Mouse (Mus musculus) cerebellum, postnatal 25 days (tissue): ENCODE data around the gene Pkd1l1.

Experiments
- DNase-seq, 2 experiments: peaks; one replicate each; pipeline ENCODE4 v3.0.0; 2021; ENCODE audit warnings: mixed read lengths in 2 of 2

Pkd1l1 gene

DNA sequence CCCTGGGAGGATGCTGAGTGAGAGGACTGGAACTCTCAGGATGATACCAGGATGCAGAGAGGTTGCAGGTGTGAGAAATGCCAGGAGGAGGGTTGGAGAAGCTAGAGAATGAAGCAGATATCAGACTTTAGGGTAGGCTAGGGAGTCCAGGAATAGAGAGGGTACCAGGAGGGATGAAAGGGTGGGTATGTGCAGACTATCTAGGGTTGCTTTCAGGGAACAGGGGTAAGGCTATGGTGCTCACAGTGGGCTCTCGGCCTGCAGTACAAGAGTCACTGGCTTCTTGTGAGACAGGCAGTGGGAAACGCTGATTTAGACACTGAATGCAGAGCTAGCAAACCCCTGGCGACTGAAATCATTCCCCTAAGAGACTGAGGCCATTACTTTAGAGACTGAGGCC, at the start of gene Pkd1l1:
Pkd1l1 (minus strand) TSS at position 101 of the 400 bp plus-strand sequence.
- DNase-seq: no peak

DNA sequence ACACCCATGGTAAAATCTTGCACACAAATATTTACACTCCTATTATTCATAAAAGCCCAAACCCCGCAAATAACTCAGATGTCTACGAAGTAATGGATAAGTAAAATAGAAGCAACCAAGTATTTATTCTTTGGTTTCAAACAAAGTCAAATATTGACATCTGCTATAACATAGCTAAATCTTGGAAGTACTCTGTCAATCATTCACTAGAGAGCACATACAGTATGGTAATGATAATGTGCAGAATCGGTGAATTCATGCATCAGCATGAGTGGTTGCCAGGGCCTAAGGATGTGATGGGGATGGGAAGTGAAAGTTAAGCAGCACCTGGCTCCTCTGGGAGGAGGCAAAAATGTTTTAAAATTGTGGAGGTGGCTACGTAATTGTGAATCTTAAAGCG, 47.1 kb upstream of the Pkd1l1 start:
- DNase-seq: no peak

DNA sequence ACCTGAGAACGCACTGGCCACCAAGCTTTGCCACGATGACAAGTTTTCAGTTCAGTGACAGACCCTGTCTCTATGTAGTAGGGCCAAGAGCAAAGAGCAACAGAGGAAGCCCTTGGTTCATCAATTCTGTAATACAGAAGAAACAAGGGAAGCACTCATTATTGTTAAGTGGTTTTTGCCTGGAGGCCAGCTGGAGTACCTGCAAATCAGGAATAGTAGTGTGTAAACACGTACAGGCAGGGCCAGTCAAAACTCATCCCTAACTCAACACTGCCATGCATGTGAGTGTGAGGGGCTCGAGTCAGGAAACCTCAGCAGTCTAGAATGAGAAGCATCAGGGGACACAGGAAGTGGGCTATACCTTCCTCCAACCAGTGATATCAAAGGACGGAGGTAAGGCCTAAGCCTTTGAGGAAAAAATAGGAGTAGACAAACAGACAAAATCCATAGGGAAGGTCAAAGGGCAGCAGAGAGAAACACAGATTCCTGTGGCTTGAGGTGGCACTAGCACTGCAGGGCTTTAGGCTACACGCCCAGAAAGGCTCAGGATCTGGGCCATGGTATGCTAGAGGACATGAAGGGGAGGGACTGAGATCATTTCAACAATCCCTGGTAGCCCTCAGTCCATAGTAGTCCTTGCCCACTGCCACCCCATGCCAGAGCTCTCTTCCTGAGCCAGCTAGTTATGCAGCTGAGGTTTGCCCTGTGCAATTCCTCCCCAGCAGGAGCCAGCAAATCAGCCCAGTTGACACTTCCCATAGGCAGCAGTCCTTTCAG, 45.6 kb upstream of the Pkd1l1 start:
- no peak for DNase-seq

GRCm38 (mm10) chr11:9014740-9015139, 41.7 kb upstream of the Pkd1l1 start:
- DNase-seq: no peak

DNA sequence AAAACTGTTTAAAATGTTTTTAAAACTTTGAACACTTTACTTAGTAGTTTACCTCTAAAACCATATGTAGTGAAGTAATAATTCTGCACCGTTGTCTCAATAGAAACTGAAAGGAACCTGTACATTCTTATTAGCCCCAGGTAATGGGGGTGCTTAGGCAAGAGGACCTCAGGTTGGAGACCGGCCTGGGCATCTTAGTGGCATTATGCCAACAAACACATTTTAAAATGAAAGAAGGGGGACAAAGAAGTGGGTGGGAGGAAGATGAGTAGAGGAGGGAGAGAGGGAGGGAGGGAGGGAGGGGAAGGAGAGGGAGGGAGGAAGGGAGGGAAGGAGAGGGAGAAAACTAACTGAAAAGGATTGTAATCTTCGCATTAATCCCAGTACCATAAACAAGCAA, 38.3 kb upstream of the Pkd1l1 start:
- no peak for DNase-seq

- DNase-seq: peak; percentile 92 to 93
Observed at GRCm38 (mm10) chr11:9010853-9011339, 37.8 kb upstream of the Pkd1l1 start, which contains the start of gene Hus1. TSS of gene Hus1 (minus strand) at chr11:9011191.

- DNase-seq: peak in 1 of 2 experiments; percentile 44
Observed at GRCm38 (mm10) chr11:9010416-9010815, 37.4 kb upstream of the Pkd1l1 start.

DNA sequence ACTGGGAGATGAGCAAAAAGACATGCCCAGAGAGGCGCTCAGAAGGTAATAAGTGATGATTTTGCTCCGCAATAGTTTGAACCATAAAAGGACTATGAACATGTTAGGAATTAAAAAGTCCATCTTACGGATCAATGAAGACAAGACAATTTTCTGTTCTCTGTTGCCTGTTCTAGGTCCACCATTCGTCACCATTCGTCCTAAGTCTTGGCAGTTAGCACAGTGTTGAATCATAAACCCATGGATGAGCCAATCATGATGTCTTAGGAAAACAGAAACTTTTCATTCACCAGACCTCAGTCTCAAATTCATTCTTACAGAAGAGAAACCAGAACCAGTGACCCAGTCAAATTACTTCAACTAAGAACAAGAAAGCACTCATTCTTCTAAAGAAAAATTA, 35.7 kb upstream of the Pkd1l1 start:
- no peak for DNase-seq

GRCm38 (mm10) chr11:8988084-8988483, 15.0 kb upstream of the Pkd1l1 start:
- DNase-seq: no peak

GRCm38 (mm10) chr11:8986058-8986457, 13.0 kb upstream of the Pkd1l1 start:
- DNase-seq: no peak

DNA sequence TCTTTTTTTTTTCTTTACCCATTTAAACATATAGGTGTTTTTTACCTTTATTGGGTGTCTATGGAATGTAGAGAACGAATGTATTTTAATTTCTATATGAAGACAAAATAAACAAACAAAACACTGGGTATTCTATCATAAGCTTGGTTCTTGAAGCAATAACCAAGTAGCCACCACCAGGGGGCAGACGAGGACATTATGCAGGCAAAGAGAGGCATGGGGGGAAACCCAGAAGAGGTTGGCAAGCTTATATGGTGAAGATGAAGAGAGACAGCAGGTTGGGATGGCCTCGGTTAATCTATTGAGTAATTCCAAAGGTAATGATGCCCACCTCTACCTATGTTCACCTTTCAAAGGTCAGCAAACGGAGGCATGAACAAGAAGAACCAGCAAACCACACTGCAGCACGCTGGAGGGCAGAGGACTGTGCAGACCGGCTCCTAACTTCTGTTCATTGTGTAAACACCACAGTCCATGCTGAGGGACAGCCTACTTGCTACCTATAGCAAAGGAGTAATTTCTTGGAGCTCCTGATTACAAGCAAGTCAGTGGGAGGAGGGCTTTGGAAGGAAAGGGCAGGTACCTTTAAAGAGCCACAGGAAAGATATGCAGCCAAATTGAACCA, 10.3 kb upstream of the Pkd1l1 start:
- DNase-seq: peak; percentile 72 to 88

GRCm38 (mm10) chr11:8978154-8978553, 5.1 kb upstream of the Pkd1l1 start:
- no peak for DNase-seq

GRCm38 (mm10) chr11:8972093-8972492, 973 bp downstream of the Pkd1l1 start:
- DNase-seq: no peak

- DNase-seq: no peak
Observed at GRCm38 (mm10) chr11:8970509-8970908, 2.6 kb downstream of the Pkd1l1 start.

DNA sequence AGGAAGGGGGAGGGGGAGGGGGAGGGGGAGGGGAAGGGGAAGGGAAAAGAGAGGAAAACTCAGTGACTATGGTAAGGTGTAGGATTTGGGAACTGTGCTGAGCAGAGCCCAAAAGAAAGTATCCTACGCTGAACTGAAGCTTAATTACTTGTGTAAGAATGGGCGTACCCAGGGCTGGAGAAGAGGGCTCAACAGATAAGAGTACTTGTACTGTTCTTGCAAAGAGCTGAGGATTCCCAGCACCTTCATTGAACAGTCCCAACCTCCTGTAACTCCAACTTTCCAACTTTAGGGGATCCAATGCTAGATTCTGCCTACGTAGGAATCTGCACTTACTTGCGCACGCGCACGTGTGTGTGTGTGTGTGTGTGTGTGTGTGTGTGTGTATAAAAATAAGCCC, 5.0 kb downstream of the Pkd1l1 start:
- DNase-seq: no peak

DNA sequence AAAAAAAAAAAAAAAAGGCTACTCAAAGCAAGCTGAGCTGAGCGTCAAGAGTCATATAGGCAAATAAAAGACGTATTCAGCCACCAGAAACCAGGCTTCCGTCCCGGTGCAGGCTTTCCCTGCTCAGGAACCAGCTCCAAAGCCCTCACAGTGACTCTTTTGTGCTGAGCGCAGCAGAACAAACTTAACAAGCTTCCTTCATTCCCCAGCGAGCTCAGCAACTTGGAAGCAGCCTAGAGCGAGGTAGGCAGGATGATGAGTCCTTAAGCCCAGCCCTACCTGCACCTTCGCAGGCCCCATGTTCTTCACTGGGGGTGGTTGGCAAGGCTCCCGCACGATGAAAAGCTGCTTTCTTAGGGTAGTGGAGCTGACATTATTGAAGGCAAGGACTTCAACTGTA, 14.5 kb downstream of the Pkd1l1 start:
- peak in 1 of 2 experiments; percentile 19 for DNase-seq

DNA sequence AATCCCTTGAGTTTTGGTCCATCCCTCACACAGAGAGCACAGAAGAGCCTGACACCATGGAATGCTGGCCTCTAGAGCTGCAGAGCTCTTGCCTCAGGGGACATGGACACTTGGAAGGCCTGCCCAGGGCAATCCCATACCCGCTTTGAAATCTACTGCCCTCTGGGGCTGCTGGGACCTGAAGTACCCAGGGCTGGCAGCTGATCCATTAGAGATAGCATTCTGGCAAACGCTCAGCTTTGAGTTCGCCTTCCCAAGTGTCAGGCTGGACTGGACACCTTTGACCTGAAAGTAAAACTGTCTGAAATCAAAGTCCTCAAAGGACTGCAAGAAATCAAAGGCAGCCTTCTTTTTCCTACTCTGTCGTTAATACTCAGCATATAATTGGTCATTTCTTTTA, 15.0 kb downstream of the Pkd1l1 start:
- no peak for DNase-seq

GRCm38 (mm10) chr11:8957023-8957422, 16.0 kb downstream of the Pkd1l1 start:
- peak in 1 of 2 experiments; percentile 25 for DNase-seq

- peak; percentile 43 to 66 for DNase-seq
Observed at GRCm38 (mm10) chr11:8955678-8956077, 17.4 kb downstream of the Pkd1l1 start.

- no peak for DNase-seq
Observed at GRCm38 (mm10) chr11:8949765-8950430, 23.2 kb downstream of the Pkd1l1 start.

DNA sequence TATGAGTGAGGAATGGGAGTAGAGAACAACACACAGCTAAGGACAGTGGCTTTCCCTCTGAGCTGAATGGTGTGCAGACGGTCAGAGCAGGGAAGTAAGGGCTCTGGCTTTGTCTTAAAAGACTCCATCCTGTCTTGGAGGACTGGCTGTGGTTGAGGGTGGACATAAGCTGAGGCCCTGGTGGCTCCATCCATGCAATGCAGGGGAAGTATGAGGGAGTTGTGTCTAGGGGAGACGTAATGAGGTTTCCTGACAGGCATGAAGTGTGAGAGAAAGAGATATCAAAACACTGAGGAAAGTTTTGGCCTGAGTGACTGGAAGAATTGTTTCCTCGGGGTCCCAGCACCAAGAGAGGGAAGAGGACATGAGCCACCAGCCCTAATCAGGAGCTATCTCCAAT, 24.2 kb downstream of the Pkd1l1 start:
- no peak for DNase-seq

DNA sequence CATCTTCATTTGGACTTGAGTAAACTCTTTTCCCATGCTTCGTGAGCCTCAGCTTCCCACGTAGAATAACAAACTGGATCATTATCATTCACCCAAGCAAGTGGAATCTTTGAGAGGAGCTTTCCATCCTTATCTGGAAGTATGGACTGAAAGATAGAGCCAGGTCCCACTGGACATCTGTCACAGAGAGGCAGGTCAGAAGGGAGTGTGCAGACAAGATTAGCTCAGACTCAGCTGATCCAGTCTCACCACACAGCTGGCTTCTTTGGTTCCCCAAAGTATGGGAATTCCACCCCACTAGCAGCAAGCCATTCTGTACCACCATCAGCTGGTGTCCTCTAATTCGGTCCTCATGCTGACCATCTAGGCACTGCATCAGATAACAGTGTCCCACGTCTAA, 29.0 kb downstream of the Pkd1l1 start:
- DNase-seq: no peak

- DNase-seq: peak in 1 of 2 experiments; percentile 22
Observed at GRCm38 (mm10) chr11:8942446-8942845, 30.6 kb downstream of the Pkd1l1 start.
